Mouse (Mus musculus) MEL (cell line): ENCODE data around the gene Tiam1. TPM values are rescaled to one million over a fixed set of nuclear protein-coding genes. Genes with fewer than 3 reads are reported as not detected.

Experiments used
- DNase-seq: peaks from one replicate; pipeline ENCODE4 v3.0.0; 2011; ENCODE audit warnings: low read depth, low spot score
- H3K27ac ChIP-seq: 2 replicates; pipeline ENCODE4 v1.5.1; 2012; ENCODE audit warnings: low read depth, mild to moderate bottlenecking, control low read depth, low read length, moderate library complexity; ENCODE audit not compliant: control insufficient read depth
- H3K27me3 ChIP-seq, 2 experiments: fragments of 150-350 bp in 1 of 2; sonication (generic) in 1 of 2; 2 replicates each; pipeline ENCODE4 v1.6.1; 2012; ENCODE audit warnings: low read length in 2 of 2, mild to moderate bottlenecking in 2 of 2, improper control_type of control experiment in 1 of 2, moderate library complexity in 1 of 2; ENCODE audit not compliant: insufficient read depth in 2 of 2, control insufficient read depth in 1 of 2
- H3K36me3 ChIP-seq, 2 experiments: 2 replicates each; pipeline ENCODE4 v1.6.1; 2012 to 2014; ENCODE audit warnings: low read length in 2 of 2, improper control_type of control experiment in 1 of 2, inconsistent platforms in 1 of 2, mild to moderate bottlenecking in 1 of 2; ENCODE audit not compliant: insufficient read depth in 2 of 2, control insufficient read depth in 1 of 2
- H3K4me1 ChIP-seq, 2 experiments: fragments of 150-350 bp in 1 of 2; sonication (generic) in 1 of 2; 2 replicates each; pipeline ENCODE4 v1.6.1; 2012; ENCODE audit warnings: low read length in 2 of 2, improper control_type of control experiment in 1 of 2, mild to moderate bottlenecking in 1 of 2; ENCODE audit not compliant: insufficient read depth in 2 of 2, control insufficient read depth in 1 of 2
- H3K4me3 ChIP-seq, 2 experiments: fragments of 150-350 bp in 1 of 2; sonication (generic) in 1 of 2; 2 replicates each; pipeline ENCODE4 v1.5.1; 2012; ENCODE audit warnings: low read depth in 2 of 2, low read length in 2 of 2, mild to moderate bottlenecking in 2 of 2, moderate library complexity in 2 of 2, control low read depth in 1 of 2, improper control_type of control experiment in 1 of 2; ENCODE audit not compliant: control insufficient read depth in 1 of 2, insufficient read depth in 1 of 2
- H3K79me2 ChIP-seq: 2 replicates; pipeline ENCODE4 v1.6.1; 2012; ENCODE audit warnings: mild to moderate bottlenecking, low read length, moderate library complexity; ENCODE audit not compliant: control insufficient read depth, poor library complexity, insufficient read depth
- H3K9ac ChIP-seq: 2 replicates; pipeline ENCODE4 v1.6.1; 2012; ENCODE audit warnings: low read depth, mild to moderate bottlenecking, control low read depth, low read length, moderate library complexity; ENCODE audit not compliant: control insufficient read depth, poor library complexity, severe bottlenecking
- H3K9me3 ChIP-seq: fragments of 150-350 bp; sonication (generic); replicated peaks from 2 replicates; pipeline ENCODE4 v1.6.1; 2012; ENCODE audit warnings: mild to moderate bottlenecking, low read length, improper control_type of control experiment, moderate library complexity; ENCODE audit not compliant: insufficient read depth
- BHLHE40 ChIP-seq: IDR thresholded peaks from 2 replicates; pipeline ENCODE4 v1.6.1; 2012; ENCODE audit warnings: low read depth, mild to moderate bottlenecking, inconsistent platforms, low read length, improper control_type of control experiment, borderline replicate concordance
- CHD1 ChIP-seq: IDR thresholded peaks from 2 replicates; pipeline ENCODE4 v1.6.1; 2012; ENCODE audit warnings: low read depth, mild to moderate bottlenecking, inconsistent platforms, low read length, improper control_type of control experiment
- CHD2 ChIP-seq: IDR thresholded peaks from 2 replicates; pipeline ENCODE4 v1.6.1; 2011; ENCODE audit warnings: low read length, improper control_type of control experiment
- CTCF ChIP-seq, 3 experiments: IDR thresholded peaks in 2 of 3; conservative IDR thresholded peaks in 1 of 3; 2 replicates each; pipeline ENCODE4 v1.5.1; 2011 to 2012; ENCODE audit warnings: low read length in 3 of 3, low read depth in 2 of 3, mild to moderate bottlenecking in 2 of 3, improper control_type of control experiment in 1 of 3, inconsistent platforms in 1 of 3, mixed read lengths in 1 of 3, moderate library complexity in 1 of 3; ENCODE audit not compliant: control insufficient read depth in 1 of 3, insufficient read depth in 1 of 3, poor library complexity in 1 of 3, severe bottlenecking in 1 of 3
- ELF1 ChIP-seq: IDR thresholded peaks from 2 replicates; pipeline ENCODE4 v1.6.1; 2014; ENCODE audit warnings: low read depth, mild to moderate bottlenecking, inconsistent platforms, low read length, improper control_type of control experiment, moderate library complexity
- EP300 ChIP-seq, 2 experiments: IDR thresholded peaks; 2 replicates each; pipeline ENCODE4 v1.6.1; 2011; ENCODE audit warnings: improper control_type of control experiment in 2 of 2, low read length in 2 of 2, low read depth in 1 of 2, mild to moderate bottlenecking in 1 of 2
- ETS1 ChIP-seq: IDR thresholded peaks from 2 replicates; pipeline ENCODE4 v1.6.1; 2012; ENCODE audit warnings: low read depth, mild to moderate bottlenecking, inconsistent platforms, low read length, improper control_type of control experiment, moderate library complexity
- GABPA ChIP-seq: IDR thresholded peaks from 2 replicates; pipeline ENCODE4 v1.6.1; 2012; ENCODE audit warnings: low read depth, mild to moderate bottlenecking, inconsistent platforms, low read length, improper control_type of control experiment, moderate library complexity
- HCFC1 ChIP-seq: IDR thresholded peaks from 2 replicates; pipeline ENCODE4 v1.6.1; 2012; ENCODE audit warnings: low read depth, mild to moderate bottlenecking, inconsistent platforms, low read length, improper control_type of control experiment, moderate library complexity
- MAFK ChIP-seq: IDR thresholded peaks from 2 replicates; pipeline ENCODE4 v1.6.1; 2011; ENCODE audit warnings: low read depth, mild to moderate bottlenecking, low read length, improper control_type of control experiment, borderline replicate concordance
- MAX ChIP-seq: IDR thresholded peaks from 2 replicates; pipeline ENCODE4 v1.6.1; 2011; ENCODE audit warnings: low read length, improper control_type of control experiment
- MXI1 ChIP-seq: IDR thresholded peaks from 2 replicates; pipeline ENCODE4 v1.6.1; 2011; ENCODE audit warnings: mild to moderate bottlenecking, low read depth, low read length, improper control_type of control experiment
- NELFE ChIP-seq: IDR thresholded peaks from 2 replicates; pipeline ENCODE4 v1.6.1; 2011; ENCODE audit warnings: low read depth, low read length, improper control_type of control experiment
- POLR2AphosphoS2 ChIP-seq: IDR thresholded peaks from 2 replicates; pipeline ENCODE4 v1.6.1; 2011; ENCODE audit warnings: low read length, improper control_type of control experiment
- RCOR1 ChIP-seq: IDR thresholded peaks from 2 replicates; pipeline ENCODE4 v1.6.1; 2012; ENCODE audit warnings: low read depth, mild to moderate bottlenecking, inconsistent platforms, low read length, improper control_type of control experiment
- SIN3A ChIP-seq: IDR thresholded peaks from 2 replicates; pipeline ENCODE4 v1.6.1; 2012; ENCODE audit warnings: low read length, improper control_type of control experiment, inconsistent platforms
- TBP ChIP-seq: IDR thresholded peaks from 2 replicates; pipeline ENCODE4 v1.8.0; 2011; ENCODE audit warnings: low read depth, low read length, improper control_type of control experiment
- ZKSCAN1 ChIP-seq: IDR thresholded peaks from 2 replicates; pipeline ENCODE4 v1.6.1; 2012; ENCODE audit warnings: low read depth, mild to moderate bottlenecking, inconsistent platforms, low read length, improper control_type of control experiment, moderate library complexity
- ZNF384 ChIP-seq: IDR thresholded peaks from 2 replicates; pipeline ENCODE4 v1.6.1; 2012; ENCODE audit warnings: low read depth, mild to moderate bottlenecking, inconsistent platforms, low read length, improper control_type of control experiment
- polyA plus RNA-seq, 2 experiments: library from polyadenylated mRNA; stranded (reverse) in 1 of 2; unstranded in 1 of 2; fragments of >175 nt in 1 of 2; fragments of >200 nt in 1 of 2; gene quantifications; 2 replicates each; pipeline versions ENCODE4 v1.2.1 to v1.2.4; 2012; ENCODE audit warnings: low replicate concordance in 2 of 2, low read depth in 1 of 2; ENCODE audit not compliant: insufficient read length in 2 of 2, insufficient read depth in 1 of 2, missing spikeins in 1 of 2
- total RNA-seq: library from RNA; depleted of rRNA; stranded (reverse); fragments of 300-350 nt; gene quantifications from 2 replicates; pipeline ENCODE4 v1.2.3, GENCODE M21; 2012

Gene Tiam1
- total and polyA plus RNA-seq, 3 experiments: 15.0 to 23.9 (median 19.9) TPM

DNA sequence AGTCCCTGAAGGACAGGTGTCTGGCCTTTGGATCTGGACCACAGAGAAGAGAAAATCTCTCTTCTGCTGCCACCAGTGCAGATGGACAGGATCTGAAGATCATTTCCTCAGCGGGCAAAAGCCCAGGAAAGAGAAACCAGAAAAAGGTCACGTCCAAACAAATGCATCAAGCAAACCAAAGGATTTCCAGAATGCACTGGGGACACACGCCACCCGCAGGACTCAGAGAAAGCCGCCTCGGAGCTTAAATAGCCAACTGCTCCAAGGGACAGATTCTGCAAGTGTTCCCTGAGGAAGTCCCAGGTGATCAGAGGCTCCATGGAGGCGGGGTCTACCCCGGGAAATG, 119.9 kb downstream of the Tiam1 start:
- H3K9me3 ChIP-seq: no peaks in the 10 kb centered on the region
- DNase-seq: no peak
- no peaks in the 10 kb centered on the region for H3K36me3 ChIP-seq
- H3K9ac ChIP-seq: no peak overlapping the region
- no peaks in the 10 kb centered on the region; the same call in 1 of the 2 replicates for H3K79me2 ChIP-seq
- H3K27ac ChIP-seq: no peak overlapping the region
- H3K4me3 ChIP-seq: no peak overlapping the region
- TF ChIP-seq CHD2 (no peak), ZNF384 (no peak), MAFK (no peak), EP300 (IDR thresholded peaks at IDR 0.05; ENCODE audit: low read depth in 1 of 2, low read length in 2 of 2) (no peak), TBP (no peak), NELFE (no peak), BHLHE40 (no peak), SIN3A (no peak), HCFC1 (no peak), MXI1 (no peak), GABPA (no peak), CHD1 (no peak)
- TF ChIP-seq, all 39 proteins: peak for 0
- H3K27me3 ChIP-seq: no peaks in the 10 kb centered on the region
- H3K4me1 ChIP-seq: no peaks in the 10 kb centered on the region

DNA sequence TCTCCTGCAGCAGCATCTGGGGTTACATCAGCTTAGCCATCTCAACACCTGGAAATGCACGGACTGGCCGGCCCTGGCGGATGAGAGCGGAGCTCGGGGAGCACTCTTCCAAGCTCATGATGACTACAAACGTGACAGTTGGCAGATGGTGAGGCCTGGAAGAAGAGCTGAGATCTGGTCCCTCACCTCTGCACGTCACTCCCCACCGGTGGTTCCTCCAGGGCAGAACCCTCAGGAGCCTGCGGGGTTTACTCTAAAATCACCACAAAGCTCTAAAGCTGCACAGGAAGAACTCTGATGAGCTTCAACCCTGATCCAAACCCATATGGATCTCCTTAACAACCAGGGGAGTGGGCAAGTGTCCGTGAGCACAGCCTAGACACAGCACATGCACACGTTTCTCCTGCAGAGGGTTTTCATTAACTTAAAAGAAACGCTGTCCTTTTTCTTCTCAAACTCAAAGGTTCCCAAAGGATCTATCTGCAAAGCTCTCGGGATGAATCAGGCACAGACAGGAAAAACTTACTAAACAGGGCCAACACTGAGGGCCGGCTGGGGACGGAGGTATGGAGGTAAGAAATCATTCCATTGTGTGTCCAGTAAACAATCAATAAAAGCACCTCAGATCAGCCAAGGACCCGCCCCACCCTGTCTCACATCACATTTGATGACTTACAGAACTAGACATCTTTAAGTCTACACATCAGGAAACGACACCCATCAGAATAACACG, 120.5 kb downstream of the Tiam1 start:
- no peak overlapping the region for H3K27ac ChIP-seq
- H3K27me3 ChIP-seq: no peaks in the 10 kb centered on the region
- no peaks in the 10 kb centered on the region; the same call in 1 of the 2 replicates for H3K79me2 ChIP-seq
- no peaks in the 10 kb centered on the region for H3K4me1 ChIP-seq
- H3K9ac ChIP-seq: no peak overlapping the region
- TF ChIP-seq ZNF384 (no peak), ETS1 (no peak), TBP (no peak), CHD2 (no peak), ELF1 (no peak), POLR2AphosphoS2 (no peak), HCFC1 (no peak), ZKSCAN1 (no peak), NELFE (no peak), MAX (no peak), CTCF (IDR thresholded peaks at IDR 0.05 in 2 of 3, conservative IDR thresholded peaks at IDR 0.05 in 1 of 3; ENCODE audit: control insufficient read depth in 1 of 3, insufficient read depth in 1 of 3, low read depth in 2 of 3, low read length in 3 of 3, poor library complexity in 1 of 3, severe bottlenecking in 1 of 3) (no peak), RCOR1 (no peak), EP300 (IDR thresholded peaks at IDR 0.05; ENCODE audit: low read depth in 1 of 2, low read length in 2 of 2) (no peak)
- no peaks in the 10 kb centered on the region for H3K36me3 ChIP-seq
- no peak overlapping the region for H3K4me3 ChIP-seq
- no peaks in the 10 kb centered on the region for H3K9me3 ChIP-seq
- DNase-seq: no peak
